Mouse (Mus musculus): ENCODE results near the gene Shkbp1. TPM values are rescaled to one million over a fixed set of nuclear protein-coding genes. Genes with fewer than 3 reads are reported as not detected.
A peak's percentile ranks its signal among the peaks of the same experiment; 100 is the strongest.

The Shkbp1 gene
- polyA plus RNA-seq, 1 experiment from 2014 or later = 61.2 TPM

DNA sequence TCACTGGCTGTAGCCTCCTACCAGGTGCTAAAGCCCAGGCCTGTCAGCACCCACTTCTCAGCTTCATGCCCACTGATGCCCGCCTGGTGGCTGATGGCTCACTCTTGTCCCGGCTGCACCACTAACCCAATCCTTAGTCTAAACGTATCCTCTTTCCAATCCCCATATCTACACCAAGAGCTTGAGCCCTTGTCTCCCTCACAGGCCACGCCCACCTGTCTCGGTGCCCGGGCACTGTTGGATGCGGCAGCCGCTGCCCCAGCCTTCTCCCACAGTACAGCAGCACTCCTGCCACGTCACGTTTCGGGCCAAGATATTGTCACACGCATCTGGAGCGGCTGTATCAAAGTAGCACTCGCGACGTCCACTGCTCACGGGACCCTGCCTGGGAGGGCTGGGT, 45.5 kb downstream of the Shkbp1 start:
- peaks cover 23% of the 10 kb centered on the region for H3K4me1 ChIP-seq
- 6% methylated on average over 17 of the region's 17 CpGs for WGBS
- peaks cover 45% of the 10 kb centered on the region for H3K27me3 ChIP-seq (ENCODE audit: low read depth, poor library complexity, severe bottlenecking)
- peaks cover 8% of the 10 kb centered on the region for H3K9me3 ChIP-seq (replicated peaks)
- DNase-seq (ENCODE audit: low spot score) = peak; percentile 40
- no peaks in the 10 kb centered on the region for H3K36me3 ChIP-seq
- H3K27ac ChIP-seq = no peak overlapping the region
- H3K4me3 ChIP-seq = peak overlapping the region; percentile 35

DNA sequence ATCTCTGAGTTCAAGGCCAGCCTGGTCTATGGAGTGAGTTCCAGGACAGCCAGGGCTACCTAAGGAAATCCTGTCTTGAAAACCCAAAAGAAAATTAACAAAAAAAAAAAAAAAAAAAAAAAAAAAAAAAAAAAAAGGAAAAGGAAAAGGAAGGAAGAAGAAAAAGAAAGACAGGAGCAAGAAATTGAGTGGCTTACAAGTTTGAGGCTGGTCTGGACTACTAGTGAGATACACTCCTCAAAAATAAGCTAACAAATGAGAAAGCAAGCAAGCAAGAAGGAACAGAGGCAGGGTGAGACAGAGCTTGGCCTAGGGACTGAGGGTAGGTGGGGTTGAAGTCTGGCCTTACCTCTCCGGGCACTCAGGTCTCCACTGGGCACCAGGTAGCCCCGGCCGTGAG, 46.0 kb downstream of the Shkbp1 start:
- Histone ChIP-seq H3K4me1 (peaks cover 23% of the 10 kb centered on the region), H3K9me3 (replicated peaks) (peaks cover 8% of the 10 kb centered on the region), H3K36me3 (no peaks in the 10 kb centered on the region), H3K27me3 (ENCODE audit: low read depth, poor library complexity, severe bottlenecking) (peaks cover 47% of the 10 kb centered on the region), H3K27ac (no peak overlapping the region), H3K4me3 (no peak overlapping the region)
- peak; percentile 39 for DNase-seq (ENCODE audit: low spot score)
- WGBS = 59% methylated on average over 3 of the region's 3 CpGs

DNA sequence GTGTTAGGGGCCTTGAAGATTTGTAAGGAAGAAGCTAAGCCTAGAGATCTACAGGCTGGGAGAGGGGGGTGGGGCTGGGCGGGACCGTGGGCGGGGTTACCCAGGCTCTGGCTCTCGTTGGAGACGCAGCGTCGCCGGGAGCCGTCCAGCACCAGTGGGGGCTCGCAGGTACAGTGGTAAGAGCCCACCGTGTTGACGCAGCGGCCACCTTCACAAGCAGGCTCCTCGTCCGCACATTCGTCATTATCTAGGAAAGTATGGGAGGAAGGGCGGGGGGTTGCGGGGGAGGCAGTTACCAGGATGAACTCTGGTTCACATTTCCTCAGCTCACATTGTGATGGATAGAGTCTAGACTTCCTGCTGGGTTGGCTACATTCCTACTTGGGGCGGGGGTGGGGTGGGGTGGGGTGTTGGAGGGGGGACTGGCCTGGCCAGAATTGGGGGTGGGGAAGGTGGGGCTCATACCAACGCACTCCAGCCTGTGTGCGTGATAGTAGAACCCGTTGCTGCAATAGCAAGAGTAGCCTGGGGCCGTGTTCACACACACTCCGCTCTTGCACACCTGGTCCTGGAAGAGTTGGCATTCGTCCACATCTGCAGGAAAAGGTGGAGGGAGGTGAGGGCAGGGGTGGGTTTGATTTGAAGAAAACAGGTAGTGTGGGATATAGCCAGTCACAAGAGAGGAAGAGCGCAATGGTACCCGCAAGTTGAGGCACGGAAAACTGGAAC, 46.8 kb downstream of the Shkbp1 start:
- WGBS = 7% methylated on average over 28 of the region's 28 CpGs
- peak overlapping the region; percentile 43 for H3K4me3 ChIP-seq
- H3K36me3 ChIP-seq = no peaks in the 10 kb centered on the region
- H3K9me3 ChIP-seq (replicated peaks) = peaks cover 4% of the 10 kb centered on the region
- peak; percentile 58 for DNase-seq (ENCODE audit: low spot score)
- no peak overlapping the region for H3K27ac ChIP-seq
- H3K4me1 ChIP-seq = peaks cover 23% of the 10 kb centered on the region
- H3K27me3 ChIP-seq (ENCODE audit: low read depth, poor library complexity, severe bottlenecking) = peaks cover 51% of the 10 kb centered on the region

DNA sequence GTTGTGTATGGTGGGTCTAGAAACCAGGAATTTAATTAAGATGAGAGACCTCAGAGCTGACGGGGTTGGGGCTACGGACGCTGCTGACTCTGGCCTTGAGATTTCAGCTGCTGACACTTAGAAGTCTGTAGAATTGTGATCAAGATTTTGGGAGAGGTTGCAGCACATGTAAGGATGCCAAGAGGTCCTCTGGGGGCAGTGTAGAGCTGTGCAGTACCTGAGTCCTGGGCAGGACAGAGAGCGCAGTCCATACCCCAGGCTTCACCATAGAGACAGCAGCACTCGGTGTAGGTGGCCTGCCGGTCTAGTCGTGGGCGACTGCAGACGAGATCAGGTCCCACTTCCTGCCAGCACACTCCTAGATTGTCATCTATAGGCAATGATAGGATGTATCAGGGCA, 48.3 kb downstream of the Shkbp1 start:
- H3K4me3 ChIP-seq = no peak overlapping the region
- H3K27me3 ChIP-seq (ENCODE audit: low read depth, poor library complexity, severe bottlenecking) = peaks cover 65% of the 10 kb centered on the region
- peak; percentile 28 for DNase-seq (ENCODE audit: low spot score)
- 75% methylated on average over 9 of the region's 9 CpGs for WGBS
- H3K4me1 ChIP-seq = peaks cover 23% of the 10 kb centered on the region
- no peaks in the 10 kb centered on the region for H3K36me3 ChIP-seq
- no peak overlapping the region for H3K27ac ChIP-seq
- no peaks in the 10 kb centered on the region for H3K9me3 ChIP-seq (replicated peaks)

DNA sequence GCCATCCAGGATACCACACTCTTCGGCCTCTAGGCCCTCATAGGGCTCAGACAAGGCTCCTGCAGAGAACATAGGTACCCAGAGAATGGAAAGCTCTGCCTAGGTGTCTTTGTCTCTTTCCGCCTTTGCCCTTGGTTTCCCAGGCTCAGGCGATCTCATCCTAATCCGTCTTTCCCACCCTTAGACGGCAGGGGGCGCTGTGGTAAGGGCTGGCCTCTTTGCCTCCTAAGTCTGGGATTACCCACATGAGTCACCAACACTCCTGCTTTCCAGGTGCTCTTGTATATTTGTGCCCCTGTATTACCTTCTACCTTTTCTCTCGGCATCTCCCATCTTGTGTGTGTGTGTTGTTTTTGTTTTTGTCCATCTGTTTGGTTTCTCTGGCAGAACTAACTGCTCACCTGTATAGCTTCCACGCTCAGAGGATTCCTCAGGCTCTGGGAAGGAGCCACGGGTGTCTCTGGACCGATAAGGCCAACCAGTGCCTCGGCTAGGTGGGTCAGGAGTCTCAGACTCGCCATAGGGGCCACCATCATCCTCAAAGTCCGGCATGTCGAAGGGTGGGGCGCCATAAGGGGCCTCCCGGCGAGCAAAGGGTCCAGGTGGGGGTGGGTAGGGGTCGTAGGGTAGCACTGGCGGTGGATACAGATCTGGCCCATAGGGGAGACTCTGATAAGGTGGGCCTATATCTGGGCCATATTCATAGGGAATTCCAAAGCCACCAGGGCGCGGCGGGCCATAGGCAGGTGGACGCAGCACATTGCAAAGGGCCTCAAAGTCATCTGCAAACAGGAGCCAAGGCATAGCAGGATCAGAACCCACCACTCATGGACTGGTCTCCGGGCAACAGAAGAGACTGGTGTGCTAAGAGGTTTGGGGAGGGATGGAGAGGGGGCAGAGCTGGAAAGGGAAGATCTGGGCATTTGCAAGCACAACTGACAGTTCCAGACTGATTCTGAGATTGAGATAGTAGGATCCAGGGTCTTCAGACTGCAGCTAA, 49.4 kb downstream of the Shkbp1 start:
- Histone ChIP-seq H3K27me3 (ENCODE audit: low read depth, poor library complexity, severe bottlenecking) (peaks cover 59% of the 10 kb centered on the region), H3K4me3 (no peak overlapping the region), H3K9me3 (replicated peaks) (no peaks in the 10 kb centered on the region), H3K36me3 (no peaks in the 10 kb centered on the region), H3K4me1 (peaks cover 23% of the 10 kb centered on the region), H3K27ac (no peak overlapping the region)
- DNase-seq (ENCODE audit: low spot score) = peak; percentile 72
- 76% methylated on average over 24 of the region's 24 CpGs for WGBS

DNA sequence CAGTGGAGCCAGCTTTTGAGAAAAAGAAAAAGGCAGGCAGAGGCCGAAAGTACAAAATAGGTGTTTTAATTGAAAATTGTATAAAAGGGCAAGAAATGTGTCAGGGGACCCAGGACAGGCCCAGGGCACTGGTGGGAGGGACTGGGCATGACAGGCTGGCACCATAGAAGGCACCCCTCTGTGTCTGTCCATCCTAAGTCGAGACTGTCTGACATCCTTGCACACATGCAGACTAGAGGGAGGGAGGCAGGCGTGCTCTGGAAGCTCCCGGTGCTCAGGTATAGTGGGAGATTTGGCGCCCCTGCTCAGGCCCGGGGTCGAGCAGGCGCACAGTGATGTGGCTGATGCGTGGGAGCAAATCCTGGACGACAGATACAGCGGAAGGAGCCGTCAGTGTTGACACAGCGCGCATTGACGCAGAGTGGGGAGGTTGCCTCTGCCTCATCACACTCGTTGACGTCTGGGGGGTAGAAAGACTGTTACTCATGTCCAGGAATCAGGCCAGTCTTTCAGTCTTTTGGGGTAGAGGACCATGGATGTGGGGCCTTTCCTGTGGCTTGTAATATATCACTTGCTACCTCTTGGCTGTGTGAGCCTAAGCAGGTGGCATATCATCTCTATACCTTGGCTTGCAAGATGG, 50.6 kb downstream of the Shkbp1 start:
- H3K27me3 ChIP-seq (ENCODE audit: low read depth, poor library complexity, severe bottlenecking) = peaks cover 47% of the 10 kb centered on the region
- H3K9me3 ChIP-seq (replicated peaks) = no peaks in the 10 kb centered on the region
- no peak overlapping the region for H3K4me3 ChIP-seq
- no peak for DNase-seq (ENCODE audit: low spot score)
- WGBS = 91% methylated on average over 17 of the region's 17 CpGs
- no peak overlapping the region for H3K27ac ChIP-seq
- no peaks in the 10 kb centered on the region for H3K36me3 ChIP-seq
- peaks cover 13% of the 10 kb centered on the region for H3K4me1 ChIP-seq

DNA sequence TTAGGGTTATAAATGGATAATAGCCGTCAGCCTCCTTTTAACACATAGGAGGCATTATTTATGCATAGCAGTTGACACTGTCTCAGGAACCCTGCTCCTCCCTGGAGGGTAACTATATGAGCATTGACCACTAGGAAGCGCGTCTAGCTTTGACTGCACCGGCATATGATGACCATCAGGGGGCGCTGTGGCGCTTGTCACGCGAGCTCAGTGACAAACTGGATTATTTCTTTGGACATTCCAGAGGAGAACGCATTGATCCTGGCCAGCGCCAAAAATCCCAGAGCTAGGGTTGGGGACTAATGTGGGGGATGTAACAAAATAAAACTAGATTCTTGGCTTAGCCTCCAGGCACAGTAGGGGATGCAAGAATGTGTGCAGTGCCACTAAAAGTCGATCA, 53.6 kb downstream of the Shkbp1 start:
- peak; percentile 83 for DNase-seq (ENCODE audit: low spot score)

DNA sequence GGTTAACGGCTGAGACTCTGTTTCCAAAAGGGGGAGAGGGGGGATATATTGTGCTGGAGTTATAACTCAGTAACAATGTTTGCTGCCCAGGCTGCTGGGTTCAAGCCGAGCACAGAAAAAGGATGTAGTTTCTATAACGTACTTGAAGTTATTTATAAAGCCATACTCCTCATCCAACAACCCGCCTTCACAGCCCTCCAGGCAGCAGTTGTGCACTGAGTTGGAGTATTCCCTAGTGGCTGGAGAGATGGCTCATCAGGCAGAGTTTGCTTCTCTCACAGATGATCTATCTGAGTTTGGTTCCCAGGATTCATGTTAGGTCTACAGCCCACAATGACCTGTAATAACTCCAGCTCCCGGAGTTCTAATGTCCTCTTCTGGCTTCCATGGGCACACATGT, 55.0 kb downstream of the Shkbp1 start:
- H3K4me1 ChIP-seq = no peaks in the 10 kb centered on the region
- H3K27ac ChIP-seq = no peak overlapping the region
- H3K36me3 ChIP-seq = no peaks in the 10 kb centered on the region
- H3K27me3 ChIP-seq (ENCODE audit: low read depth, poor library complexity, severe bottlenecking) = peaks cover 24% of the 10 kb centered on the region
- H3K4me3 ChIP-seq = no peak overlapping the region
- H3K9me3 ChIP-seq (replicated peaks) = no peaks in the 10 kb centered on the region
- 89% methylated on average over 5 of the region's 5 CpGs for WGBS
- DNase-seq (ENCODE audit: low spot score) = no peak

More for the DNA sequence above, 53.6 kb downstream of the Shkbp1 start:
- Histone ChIP-seq H3K9me3 (replicated peaks) (no peaks in the 10 kb centered on the region), H3K36me3 (no peaks in the 10 kb centered on the region), H3K27ac (no peak overlapping the region), H3K4me3 (no peak overlapping the region), H3K4me1 (no peaks in the 10 kb centered on the region), H3K27me3 (ENCODE audit: low read depth, poor library complexity, severe bottlenecking) (peaks cover 28% of the 10 kb centered on the region)
- WGBS = 11% methylated on average over 11 of the region's 11 CpGs

DNA sequence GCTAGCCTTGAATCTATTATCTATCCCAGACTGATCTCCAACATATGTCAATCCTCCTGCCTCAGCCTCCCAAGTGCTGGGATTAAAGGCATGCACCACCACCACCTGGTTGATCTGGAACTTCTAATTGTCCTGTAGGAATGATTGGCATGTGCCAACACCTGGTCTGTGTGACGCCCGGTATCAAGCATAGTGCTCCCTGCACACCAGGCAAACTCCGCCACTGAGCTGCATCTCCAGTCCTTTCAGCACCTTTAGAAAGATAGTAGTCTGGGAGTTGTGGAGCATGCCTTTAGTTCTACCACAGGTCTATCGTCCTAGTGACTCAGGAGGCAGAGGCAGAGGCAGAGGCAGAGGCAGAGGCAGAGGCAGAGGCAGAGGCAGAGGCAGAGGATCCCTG, 55.5 kb downstream of the Shkbp1 start:
- WGBS = 89% methylated on average over 4 of the region's 4 CpGs
- DNase-seq (ENCODE audit: low spot score) = no peak
- Histone ChIP-seq H3K27ac (no peak overlapping the region), H3K4me1 (no peaks in the 10 kb centered on the region), H3K9me3 (replicated peaks) (no peaks in the 10 kb centered on the region), H3K36me3 (no peaks in the 10 kb centered on the region), H3K27me3 (ENCODE audit: low read depth, poor library complexity, severe bottlenecking) (peaks cover 22% of the 10 kb centered on the region), H3K4me3 (no peak overlapping the region)

DNA sequence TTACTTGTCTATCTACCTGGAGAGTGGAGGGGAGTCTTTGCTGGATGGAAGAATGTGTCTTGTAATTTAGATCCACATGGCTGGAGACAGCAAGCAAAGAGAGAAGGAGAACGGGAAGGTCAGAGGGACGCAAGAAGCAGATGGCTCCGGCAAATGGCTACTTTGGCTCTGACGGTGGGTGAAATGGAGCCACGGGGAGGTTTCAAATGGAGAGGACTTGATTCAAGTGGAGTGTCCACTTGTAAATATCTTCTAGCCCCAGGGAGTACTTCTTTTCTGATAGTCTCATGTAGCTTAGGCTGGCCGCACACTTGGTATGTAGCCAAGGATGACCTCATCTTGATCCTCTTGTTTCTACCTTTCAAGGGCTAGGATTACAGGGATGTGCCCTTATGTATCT, 57.0 kb downstream of the Shkbp1 start:
- WGBS = 91% methylated on average over 6 of the region's 6 CpGs
- no peaks in the 10 kb centered on the region for H3K36me3 ChIP-seq
- no peaks in the 10 kb centered on the region for H3K9me3 ChIP-seq (replicated peaks)
- H3K4me3 ChIP-seq = no peak overlapping the region
- no peak overlapping the region for H3K27ac ChIP-seq
- H3K27me3 ChIP-seq (ENCODE audit: low read depth, poor library complexity, severe bottlenecking) = peaks cover 15% of the 10 kb centered on the region; the same call in 1 of the 2 replicates
- DNase-seq (ENCODE audit: low spot score) = no peak
- no peaks in the 10 kb centered on the region for H3K4me1 ChIP-seq

DNA sequence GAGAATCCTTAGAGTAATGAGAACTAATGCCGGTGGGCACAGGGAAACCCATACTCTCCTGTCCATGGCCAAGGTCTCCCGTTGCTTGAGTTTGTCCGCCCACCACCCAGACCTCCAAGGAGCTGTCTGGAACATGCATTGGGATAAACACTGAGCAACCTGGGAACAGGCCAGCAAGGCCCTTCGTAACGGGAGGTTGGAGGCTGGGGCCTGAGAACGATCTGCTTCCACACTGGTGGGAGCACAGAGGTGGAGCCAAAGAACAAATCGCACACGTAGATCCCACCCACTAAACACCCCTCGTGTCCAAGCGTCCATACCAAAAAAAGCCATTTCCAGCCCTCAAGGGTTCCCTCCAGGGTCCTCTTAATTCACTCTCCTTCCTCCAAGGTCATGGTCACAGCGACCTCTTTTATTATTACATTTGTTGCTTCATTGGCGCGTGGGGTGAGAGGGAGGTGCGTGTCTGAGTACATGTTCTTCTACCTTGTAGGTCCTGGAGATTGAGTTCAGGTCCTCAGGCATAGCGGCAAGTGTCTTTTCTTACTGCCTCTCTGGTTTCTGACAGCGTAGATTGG, 57.7 kb downstream of the Shkbp1 start:
- H3K27ac ChIP-seq = no peak overlapping the region
- H3K9me3 ChIP-seq (replicated peaks) = no peaks in the 10 kb centered on the region
- H3K27me3 ChIP-seq (ENCODE audit: low read depth, poor library complexity, severe bottlenecking) = peaks cover 8% of the 10 kb centered on the region; the same call in 1 of the 2 replicates
- no peaks in the 10 kb centered on the region for H3K4me1 ChIP-seq
- DNase-seq (ENCODE audit: low spot score) = no peak
- no peaks in the 10 kb centered on the region for H3K36me3 ChIP-seq
- 90% methylated on average over 16 of the region's 16 CpGs for WGBS
- H3K4me3 ChIP-seq = no peak overlapping the region

DNA sequence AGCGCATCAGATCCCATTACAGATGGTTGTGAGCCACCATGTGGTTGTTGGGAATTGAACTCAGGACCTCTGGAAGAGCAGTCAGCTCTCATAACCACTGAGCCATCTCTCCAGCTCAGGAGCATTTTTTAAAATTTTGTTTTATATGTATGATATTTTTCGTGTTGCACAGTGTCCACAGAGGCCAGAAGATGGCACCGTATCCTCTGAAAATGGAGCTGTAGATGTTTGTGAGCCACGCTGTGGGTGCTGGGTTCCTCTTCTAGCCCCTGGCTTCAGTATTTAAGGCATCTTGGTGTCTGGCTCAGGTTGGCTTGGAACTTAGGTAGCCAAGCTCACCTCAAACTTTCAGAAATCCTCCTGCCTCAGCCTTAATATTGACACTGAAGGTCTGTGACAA, 59.3 kb downstream of the Shkbp1 start:
- Histone ChIP-seq H3K4me1 (no peaks in the 10 kb centered on the region), H3K27ac (no peak overlapping the region), H3K36me3 (no peaks in the 10 kb centered on the region), H3K9me3 (replicated peaks) (no peaks in the 10 kb centered on the region), H3K4me3 (no peak overlapping the region), H3K27me3 (ENCODE audit: low read depth, poor library complexity, severe bottlenecking) (no peaks in the 10 kb centered on the region)
- WGBS = 89% methylated on average over 4 of the region's 4 CpGs
- DNase-seq (ENCODE audit: low spot score) = no peak
